Mouse (Mus musculus) heart, postnatal 14 days (tissue): ENCODE measurements at regions not wholly inside any gene's neighbourhood (a gene's known extent, or its start where the extent isn't known, plus 50 kb on each side); places are given as distances from the start of the nearest gene placed in this dataset.

Experiments used
- DNase-seq, 2 experiments: peaks; one replicate each; pipeline ENCODE4 v3.0.0; 2021 to 2022
- intact Hi-C: fragments of 180-260 bp; cut with DNase I; formaldehyde crosslinking; loops from one replicate; pipeline ENCODE4 v1.15.1; 2025

- intact Hi-C loops = loop anchor here (10.0 kb wide), 1 partner anchor 158 kb away; no protein-coding TSS in a partner anchor
- peak; percentile 17 to 18 for DNase-seq
These were observed 53.9 kb upstream of the Slc44a1 start for GRCm38 (mm10) chr4:53386309-53386708.

GRCm38 (mm10) chr4:53384761-53385160 is 55.5 kb upstream of the Slc44a1 start:
- DNase-seq = peak; percentile 67 to 89
- intact Hi-C loops = loop anchor here (5.0 to 10.0 kb wide), 3 partner anchors 58 to 208 kb away; partner anchors contain the start of gene Slc44a1

GRCm38 (mm10) chr4:53384104-53384503 is 56.1 kb upstream of the Slc44a1 start:
- intact Hi-C loops = loop anchor here (5.0 to 10.0 kb wide), 3 partner anchors 58 to 208 kb away; partner anchors contain the start of gene Slc44a1
- DNase-seq = no peak

GRCm38 (mm10) chr4:53382012-53382411 is 58.2 kb upstream of the Slc44a1 start:
- intact Hi-C loops = loop anchor here (5.0 to 10.0 kb wide), 3 partner anchors 60 to 210 kb away; partner anchors contain the start of gene Slc44a1
- no peak for DNase-seq

- intact Hi-C loops = loop anchor here (5.0 to 10.0 kb wide), 3 partner anchors 62 to 212 kb away; partner anchors contain the start of gene Slc44a1
- no peak for DNase-seq
These were observed 60.4 kb upstream of the Slc44a1 start for GRCm38 (mm10) chr4:53379855-53380254.

GRCm38 (mm10) chr4:53376995-53377394 is 63.2 kb upstream of the Slc44a1 start:
- DNase-seq = no peak
- intact Hi-C loops = no loop called here

GRCm38 (mm10) chr4:53356374-53356773 is 83.8 kb upstream of the Slc44a1 start:
- intact Hi-C loops = loop anchor here (10.0 kb wide), 1 partner anchor 322 kb away; no protein-coding TSS in a partner anchor
- DNase-seq = no peak

- intact Hi-C loops = loop anchor here (1.0 to 10.0 kb wide), 4 partner anchors 93 to 320 kb away; partner anchors contain the start of gene Abca1
- DNase-seq = peak; percentile 19 to 43
These were observed 85.3 kb upstream of the Slc44a1 start for GRCm38 (mm10) chr4:53354961-53355360.

GRCm38 (mm10) chr4:53353399-53354090 is 86.7 kb upstream of the Slc44a1 start:
- DNase-seq = peak; percentile 27 to 28
- intact Hi-C loops = loop anchor here (2.0 to 10.0 kb wide), 3 partner anchors 91 to 319 kb away; partner anchors contain the start of gene Abca1

GRCm38 (mm10) chr4:53351104-53351607 is 89.1 kb upstream of the Slc44a1 start:
- intact Hi-C loops = loop anchor here (5.0 to 10.0 kb wide), 2 partner anchors 89 to 316 kb away; no protein-coding TSS in a partner anchor
- DNase-seq = no peak

- no peak for DNase-seq
- intact Hi-C loops = no loop called here
These were observed 94.9 kb upstream of the Slc44a1 start for GRCm38 (mm10) chr4:53345346-53345745.

GRCm38 (mm10) chr4:53344546-53344945 is 95.7 kb upstream of the Slc44a1 start:
- intact Hi-C loops = no loop called here
- DNase-seq = no peak

- intact Hi-C loops = no loop called here
- no peak for DNase-seq
These were observed 99.0 kb upstream of the Slc44a1 start for GRCm38 (mm10) chr4:53341181-53341580.

- intact Hi-C loops = no loop called here
- no peak for DNase-seq
These were observed 100.1 kb upstream of the Slc44a1 start for GRCm38 (mm10) chr4:53340021-53340667.

- intact Hi-C loops = loop anchor here (5.0 kb wide), 1 partner anchor 122 kb away; no protein-coding TSS in a partner anchor
These were observed 100.8 kb upstream of the Slc44a1 start for GRCm38 (mm10) chr4:53339125-53340020.

GRCm38 (mm10) chr4:53338479-53338878 is 101.7 kb upstream of the Slc44a1 start:
- intact Hi-C loops = loop anchor here (5.0 kb wide), 1 partner anchor 121 kb away; no protein-coding TSS in a partner anchor
- DNase-seq = no peak

More at GRCm38 (mm10) chr4:53339125-53340020, 100.8 kb upstream of the Slc44a1 start:
- DNase-seq = peak in 1 of 2 experiments; percentile 40

- peak in 1 of 2 experiments; percentile 49 for DNase-seq
These were observed 102.4 kb upstream of the Slc44a1 start for GRCm38 (mm10) chr4:53337784-53338183.

GRCm38 (mm10) chr4:53327382-53328165 is 112.6 kb upstream of the Slc44a1 start:
- DNase-seq = no peak
- intact Hi-C loops = no loop called here

More at GRCm38 (mm10) chr4:53337784-53338183, 102.4 kb upstream of the Slc44a1 start:
- intact Hi-C loops = loop anchor here (5.0 kb wide), 1 partner anchor 120 kb away; no protein-coding TSS in a partner anchor

GRCm38 (mm10) chr4:53323838-53324237 is 116.4 kb upstream of the Slc44a1 start:
- no peak for DNase-seq
- intact Hi-C loops = no loop called here
